Mouse (Mus musculus) lung, embryonic 16.5 days (tissue): ENCODE measurements around the gene Cebpa. TPM values are rescaled to one million over a fixed set of nuclear protein-coding genes. Genes with fewer than 3 reads are reported as not detected.

ENCODE experiments used
- ATAC-seq: fragments of 200-750 bp; cut with Nextera tagmentation; 2 replicates; pipeline ENCODE4 v1.8.0; 2017; ENCODE audit warnings: low read depth, mild to moderate bottlenecking, moderate library complexity
- H3K27ac ChIP-seq: fragments of 300-500 bp; sonication (generic); 2 replicates; pipeline ENCODE4 v1.5.1; 2014; ENCODE audit warnings: mild to moderate bottlenecking, control low read depth, low read length
- H3K27me3 ChIP-seq: fragments of 300-500 bp; sonication (generic); 2 replicates; pipeline ENCODE4 v1.6.1; 2014; ENCODE audit warnings: low read depth, low read length, mixed read lengths; ENCODE audit not compliant: control insufficient read depth, insufficient read depth
- H3K36me3 ChIP-seq: fragments of 300-500 bp; sonication (generic); 2 replicates; pipeline ENCODE4 v1.6.1; 2014; ENCODE audit warnings: low read length; ENCODE audit not compliant: control insufficient read depth, insufficient read depth
- H3K4me1 ChIP-seq: fragments of 300-500 bp; sonication (generic); replicated peaks from 2 replicates; pipeline ENCODE4 v1.6.1; 2014; ENCODE audit warnings: low read length, mixed read lengths; ENCODE audit not compliant: control insufficient read depth, insufficient read depth
- H3K4me2 ChIP-seq: fragments of 300-500 bp; sonication (generic); 2 replicates; pipeline ENCODE4 v1.6.1; 2014; ENCODE audit warnings: low read depth, low read length, control low read depth
- H3K4me3 ChIP-seq: fragments of 300-500 bp; sonication (generic); 2 replicates; pipeline ENCODE4 v1.5.1; 2014; ENCODE audit warnings: mild to moderate bottlenecking, low read length, control low read depth
- H3K9ac ChIP-seq: fragments of 300-500 bp; sonication (generic); 2 replicates; pipeline ENCODE4 v1.6.1; 2014; ENCODE audit warnings: low read length, control low read depth
- H3K9me3 ChIP-seq: fragments of 300-500 bp; sonication (generic); 2 replicates; pipeline ENCODE4 v1.6.1; 2016; ENCODE audit warnings: low read length; ENCODE audit not compliant: control insufficient read depth
- WGBS: fragments of 180-500 bp; shearing (Covaris S2); extraction: QIAGEN DNeasy Blood & Tissue Kit; methylation state at CpG from one replicate; pipeline ENCODE4 v1.1.7; 2014; 5-methylcytosine and 5-hydroxymethylcytosine counted together
- polyA plus RNA-seq: library from polyadenylated mRNA; unstranded; fragments of >200 nt; fragmentation: Nextera tagmentation; extraction: Ambion mirVana; gene quantifications from 2 replicates; pipeline ENCODE4 v1.2.1, GENCODE M21; 2015

Cebpa gene
- polyA plus RNA-seq, 1 experiment from 2014 or later: 7.5 TPM

DNA sequence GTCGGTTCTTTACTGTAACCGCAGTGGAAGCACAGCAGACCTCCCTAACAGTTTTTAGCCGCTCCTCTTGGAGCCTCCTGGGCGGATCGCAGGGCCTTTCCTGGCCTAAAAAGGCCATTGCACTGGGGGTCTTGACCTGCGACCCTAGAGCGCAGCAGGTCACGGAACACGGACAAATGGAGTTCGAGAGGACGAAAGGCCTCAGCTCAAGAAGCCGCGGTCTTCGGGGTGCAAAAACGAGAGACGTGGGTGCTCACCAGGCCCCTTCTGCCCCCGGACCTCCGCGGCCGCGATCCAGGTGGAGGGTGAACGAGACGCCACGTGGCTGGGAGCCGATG is 1.4 kb upstream of the Cebpa start:
- Histone ChIP-seq H3K27me3 (peaks cover 10% of the 10 kb centered on the region), H3K4me2 (peak overlapping the region; percentile 97), H3K4me3 (peak overlapping the region; percentile 74), H3K4me1 (peaks cover 36% of the 10 kb centered on the region), H3K36me3 (no peaks in the 10 kb centered on the region), H3K9ac (peak overlapping the region; percentile 79), H3K27ac (no peak overlapping the region), H3K9me3 (no peaks in the 10 kb centered on the region)
- ATAC-seq: no peak
- WGBS: 2% methylated on average over 22 of the region's 25 CpGs

- ATAC-seq: peak; percentile 81
- peaks cover 10% of the 10 kb centered on the region for H3K27me3 ChIP-seq
- H3K9me3 ChIP-seq: no peaks in the 10 kb centered on the region
- peak overlapping the region; percentile 79 for H3K9ac ChIP-seq
- H3K4me2 ChIP-seq: peak overlapping the region; percentile 97
- H3K4me3 ChIP-seq: peak overlapping the region; percentile 74
- H3K4me1 ChIP-seq: peaks cover 36% of the 10 kb centered on the region
- H3K36me3 ChIP-seq: no peaks in the 10 kb centered on the region
- whole genome bisulfite sequencing: under 1% methylated on average over 49 of the region's 49 CpGs
- peak overlapping the region; percentile 91 for H3K27ac ChIP-seq
These were observed 853 bp upstream of the Cebpa start for GRCm38 (mm10) chr7:35118099-35118781.

DNA sequence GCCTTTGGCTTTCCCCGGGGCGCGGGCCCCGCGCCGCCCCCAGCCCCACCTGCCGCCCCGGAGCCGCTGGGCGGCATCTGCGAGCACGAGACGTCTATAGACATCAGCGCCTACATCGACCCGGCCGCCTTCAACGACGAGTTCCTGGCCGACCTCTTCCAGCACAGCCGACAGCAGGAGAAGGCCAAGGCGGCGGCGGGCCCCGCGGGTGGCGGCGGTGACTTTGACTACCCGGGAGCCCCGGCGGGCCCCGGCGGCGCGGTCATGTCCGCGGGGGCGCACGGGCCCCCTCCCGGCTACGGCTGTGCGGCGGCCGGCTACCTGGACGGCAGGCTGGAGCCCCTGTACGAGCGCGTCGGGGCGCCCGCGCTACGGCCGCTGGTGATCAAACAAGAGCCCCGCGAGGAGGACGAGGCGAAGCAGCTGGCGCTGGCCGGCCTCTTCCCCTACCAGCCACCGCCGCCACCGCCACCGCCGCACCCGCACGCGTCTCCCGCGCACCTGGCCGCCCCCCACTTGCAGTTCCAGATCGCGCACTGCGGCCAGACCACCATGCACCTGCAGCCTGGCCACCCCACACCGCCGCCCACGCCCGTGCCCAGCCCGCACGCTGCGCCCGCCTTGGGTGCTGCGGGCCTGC is 533 bp downstream of the Cebpa start:
- H3K4me1 ChIP-seq: peaks cover 28% of the 10 kb centered on the region
- peak overlapping the region; percentile 79 for H3K9ac ChIP-seq
- peak overlapping the region; percentile 60 for H3K27ac ChIP-seq
- whole genome bisulfite sequencing: 1% methylated on average over 59 of the region's 83 CpGs
- H3K36me3 ChIP-seq: no peaks in the 10 kb centered on the region
- peak overlapping the region; percentile 74 for H3K4me3 ChIP-seq
- ATAC-seq: peak; percentile 17
- H3K4me2 ChIP-seq: peak overlapping the region; percentile 97
- H3K27me3 ChIP-seq: peaks cover 10% of the 10 kb centered on the region
- H3K9me3 ChIP-seq: no peaks in the 10 kb centered on the region

- Histone ChIP-seq H3K4me3 (peak overlapping the region; percentile 74), H3K27me3 (peaks cover 10% of the 10 kb centered on the region), H3K27ac (no peak overlapping the region)
These were observed 1.1 kb downstream of the Cebpa start for GRCm38 (mm10) chr7:35120146-35120691.

DNA sequence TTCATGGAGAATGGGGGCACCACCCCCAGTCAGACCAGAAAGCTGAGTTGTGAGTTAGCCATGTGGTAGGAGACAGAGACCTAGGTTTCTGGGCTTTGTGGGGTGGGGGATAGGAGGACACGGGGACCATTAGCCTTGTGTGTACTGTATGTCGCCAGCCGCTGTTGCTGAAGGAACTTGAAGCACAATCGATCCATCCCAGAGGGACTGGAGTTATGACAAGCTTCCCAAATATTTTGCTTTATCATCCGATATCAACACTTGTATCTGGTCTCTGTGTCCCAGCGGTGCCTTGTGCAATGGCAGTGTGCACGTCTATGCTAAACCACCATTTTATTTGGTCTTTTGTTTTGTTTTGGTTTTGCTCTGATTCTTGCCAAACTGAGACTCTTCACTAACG is 2.1 kb downstream of the Cebpa start:
- ATAC-seq: no peak
- WGBS: 30% methylated on average over 8 of the region's 8 CpGs
- Histone ChIP-seq H3K27ac (no peak overlapping the region), H3K9me3 (no peaks in the 10 kb centered on the region), H3K36me3 (no peaks in the 10 kb centered on the region), H3K27me3 (peaks cover 10% of the 10 kb centered on the region), H3K9ac (peak overlapping the region; percentile 79), H3K4me2 (peak overlapping the region; percentile 97), H3K4me3 (peak overlapping the region; percentile 74), H3K4me1 (peaks cover 28% of the 10 kb centered on the region)

More at GRCm38 (mm10) chr7:35120146-35120691, 1.1 kb downstream of the Cebpa start:
- H3K9ac ChIP-seq: peak overlapping the region; percentile 79
- peaks cover 28% of the 10 kb centered on the region for H3K4me1 ChIP-seq
- peak overlapping the region; percentile 97 for H3K4me2 ChIP-seq
- H3K9me3 ChIP-seq: no peaks in the 10 kb centered on the region
- under 1% methylated on average over 45 of the region's 53 CpGs for WGBS
- ATAC-seq: no peak
- no peaks in the 10 kb centered on the region for H3K36me3 ChIP-seq

GRCm38 (mm10) chr7:35122401-35123320 is 3.6 kb downstream of the Cebpa start:
- H3K4me1 ChIP-seq: peaks cover 23% of the 10 kb centered on the region
- peak overlapping the region; percentile 97 for H3K4me2 ChIP-seq
- no peaks in the 10 kb centered on the region for H3K9me3 ChIP-seq
- H3K36me3 ChIP-seq: no peaks in the 10 kb centered on the region
- peaks cover 6% of the 10 kb centered on the region; the same call in 1 of the 2 replicates for H3K27me3 ChIP-seq
- ATAC-seq: no peak
- peak overlapping the region; percentile 44 for H3K9ac ChIP-seq
- WGBS: 69% methylated on average over 10 of the region's 10 CpGs
- 0 out of 2 replicates have a peak overlapping the region, but pooled peaks have one; percentile 15 for H3K4me3 ChIP-seq
- no peak overlapping the region for H3K27ac ChIP-seq

GRCm38 (mm10) chr7:35123431-35123953 is 4.4 kb downstream of the Cebpa start:
- 39% methylated on average over 9 of the region's 10 CpGs for WGBS
- peaks cover 28% of the 10 kb centered on the region for H3K4me1 ChIP-seq

DNA sequence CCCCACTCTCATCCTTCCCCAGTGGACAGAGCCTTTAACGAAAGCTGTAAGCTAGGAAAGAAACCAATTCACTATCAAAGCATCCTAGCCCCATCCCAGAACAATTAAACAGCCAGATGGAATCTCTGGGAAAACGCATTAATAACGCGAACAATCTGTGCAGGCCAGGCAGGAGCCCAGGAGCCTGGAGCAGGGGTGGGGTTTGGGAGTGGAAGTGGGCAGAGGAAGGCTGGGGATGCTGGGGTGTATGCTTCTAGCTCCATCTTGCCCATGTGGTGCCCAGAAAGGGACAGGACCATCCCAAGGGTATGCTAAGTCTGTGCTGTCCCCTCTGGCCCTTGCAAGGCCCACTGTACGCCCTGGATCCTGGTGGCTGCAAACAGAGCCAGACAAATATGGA is 5.1 kb downstream of the Cebpa start:
- no peaks in the 10 kb centered on the region for H3K36me3 ChIP-seq
- ATAC-seq: no peak
- no peak overlapping the region for H3K9ac ChIP-seq
- no peaks in the 10 kb centered on the region for H3K9me3 ChIP-seq
- no peak overlapping the region for H3K4me3 ChIP-seq
- H3K27ac ChIP-seq: no peak overlapping the region
- H3K4me1 ChIP-seq: peaks cover 34% of the 10 kb centered on the region
- H3K27me3 ChIP-seq: peaks cover 6% of the 10 kb centered on the region; the same call in 1 of the 2 replicates
- no peak overlapping the region for H3K4me2 ChIP-seq
- WGBS: 63% methylated on average over 5 of the region's 5 CpGs

More at GRCm38 (mm10) chr7:35123431-35123953, 4.4 kb downstream of the Cebpa start:
- no peak overlapping the region for H3K9ac ChIP-seq
- no peak for ATAC-seq
- peaks cover 6% of the 10 kb centered on the region; the same call in 1 of the 2 replicates for H3K27me3 ChIP-seq
- H3K4me2 ChIP-seq: no peak overlapping the region
- H3K27ac ChIP-seq: no peak overlapping the region
- H3K9me3 ChIP-seq: no peaks in the 10 kb centered on the region
- no peaks in the 10 kb centered on the region for H3K36me3 ChIP-seq
- H3K4me3 ChIP-seq: no peak overlapping the region
